Comparison of ENCODE assay signal across 12 mouse cellular contexts in the genomic region with DNA sequence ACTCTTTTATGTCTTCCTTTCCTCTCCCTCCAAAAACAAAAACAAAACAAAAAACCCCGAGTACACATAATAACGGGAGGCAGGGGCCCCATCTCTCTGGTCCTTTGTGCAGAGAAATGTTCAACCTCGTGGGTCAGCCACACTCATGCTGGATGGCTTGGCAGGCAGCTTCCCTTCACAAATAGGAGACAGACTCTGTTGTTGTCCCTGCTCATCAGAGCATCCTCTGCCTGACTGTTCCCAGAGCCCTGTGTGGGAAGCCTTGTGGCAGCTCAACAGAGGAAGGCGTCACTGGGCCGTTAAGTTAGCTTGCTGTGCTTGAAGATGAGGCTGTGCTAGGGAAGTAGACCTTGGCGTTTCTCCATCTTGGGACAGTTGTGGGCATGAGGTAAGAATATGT. TPM values are rescaled to one million over a fixed set of nuclear protein-coding genes. Genes with fewer than 3 reads are reported as not detected.
DNase-seq lines count a peak whose midpoint lies in the region; ATAC-seq and TF ChIP-seq lines count a peak whose summit lies in the region.
"Had no signal": no experiment of that assay in that cellular context is flagged by ENCODE, and none has a peak within 500 bp of the region (broad histone marks: within the 10 kb centered on the region; RNA-seq: fewer than 3 reads in every experiment).

No protein-coding gene starts in this region.

- DNase-seq in cerebellum, adult 11 months = no peak
- no peak for DNase-seq in liver, adult 2 months (ENCODE audit: extremely low read depth, low read depth, low spot score)
- DNase-seq in liver, embryonic 11.5 days (ENCODE audit: low spot score) = no peak
- no peak for DNase-seq in right cerebral cortex, postnatal 36 days (ENCODE audit: low spot score in 2 of 2)
- DNase-seq: gastrocnemius, postnatal 25 days; thymus, adult 2 months had no signal

- peak overlapping the region; percentile 3; the same call in 1 of the 2 replicates for H3K27ac ChIP-seq in liver, adult 2 months (replicated peaks; ENCODE audit: insufficient read depth, low read depth, low read length)
- no peak overlapping the region for H3K27ac ChIP-seq in liver, embryonic 11.5 days (ENCODE audit: low read depth, low read length)
- H3K27ac ChIP-seq in hindbrain, embryonic 15.5 days (replicated peaks) = peak overlapping the region; percentile 41; the same call in 1 of the 2 replicates
- H3K27ac ChIP-seq in midbrain, embryonic 13.5 days = peak overlapping the region; percentile 19
- H3K27ac ChIP-seq: limb, embryonic 12.5 days had no signal

- no peak for TF ChIP-seq POLR2A in liver, adult 2 months (IDR thresholded peaks at IDR 0.05; ENCODE audit: extremely low read depth, insufficient read depth, low read length)

- H3K36me3 ChIP-seq in liver, adult 2 months (ENCODE audit: control insufficient read depth, insufficient read depth, low read length) = no peaks in the 10 kb centered on the region
- H3K36me3 ChIP-seq in liver, embryonic 11.5 days (ENCODE audit: control insufficient read depth, insufficient read depth, low read length) = no peaks in the 10 kb centered on the region
- H3K36me3 ChIP-seq in hindbrain, embryonic 15.5 days = no peaks in the 10 kb centered on the region
- H3K36me3 ChIP-seq in midbrain, embryonic 13.5 days = no peaks in the 10 kb centered on the region
- H3K36me3 ChIP-seq: limb, embryonic 12.5 days had no signal

- no peak overlapping the region for H3K9ac ChIP-seq in liver, adult 2 months (ENCODE audit: low read depth, low read length)
- no peak overlapping the region for H3K9ac ChIP-seq in liver, embryonic 11.5 days (ENCODE audit: low read depth, low read length)
- no peak overlapping the region for H3K9ac ChIP-seq in hindbrain, embryonic 15.5 days
- H3K9ac ChIP-seq in midbrain, embryonic 13.5 days (replicated peaks) = no peak overlapping the region
- H3K9ac ChIP-seq: limb, embryonic 12.5 days had no signal

- no peak overlapping the region for H3K4me2 ChIP-seq in liver, embryonic 11.5 days
- no peak overlapping the region for H3K4me2 ChIP-seq in hindbrain, embryonic 15.5 days
- no peak overlapping the region for H3K4me2 ChIP-seq in midbrain, embryonic 13.5 days (replicated peaks)
- H3K4me2 ChIP-seq: limb, embryonic 12.5 days had no signal

- no peak for TF ChIP-seq CTCF in liver, adult 2 months (IDR thresholded peaks at IDR 0.05; ENCODE audit: low read depth, low read length)

- 42% methylated on average over 6 of the region's 6 CpGs for WGBS in liver, adult 2 months
- WGBS in liver, embryonic 11.5 days = 62% methylated on average over 6 of the region's 6 CpGs
- WGBS in hindbrain, embryonic 15.5 days = 22% methylated on average over 6 of the region's 6 CpGs
- 35% methylated on average over 6 of the region's 6 CpGs for WGBS in midbrain, embryonic 13.5 days

- H3K9me3 ChIP-seq in liver, embryonic 11.5 days (ENCODE audit: control insufficient read depth, low read length) = no peaks in the 10 kb centered on the region
- no peaks in the 10 kb centered on the region for H3K9me3 ChIP-seq in hindbrain, embryonic 15.5 days
- H3K9me3 ChIP-seq in midbrain, embryonic 13.5 days = no peaks in the 10 kb centered on the region

- no peak overlapping the region for H3K4me3 ChIP-seq in liver, adult 2 months (ENCODE audit: insufficient read depth, low read depth, low read length)
- H3K4me3 ChIP-seq in liver, embryonic 11.5 days (ENCODE audit: low read depth, low read length) = no peak overlapping the region
- H3K4me3 ChIP-seq in hindbrain, embryonic 15.5 days = no peak overlapping the region
- H3K4me3 ChIP-seq in midbrain, embryonic 13.5 days (replicated peaks) = no peak overlapping the region
- H3K4me3 ChIP-seq: limb, embryonic 12.5 days had no signal

- 0 out of 2 replicates have a peak, but pooled peaks cover 8% of the 10 kb centered on the region for H3K79me2 ChIP-seq in liver, adult 2 months (ENCODE audit: control insufficient read depth, insufficient read depth, low read length)

- no peaks in the 10 kb centered on the region for H3K27me3 ChIP-seq in liver, adult 2 months (ENCODE audit: control insufficient read depth, insufficient read depth, low read length)
- no peaks in the 10 kb centered on the region for H3K27me3 ChIP-seq in liver, embryonic 11.5 days (replicated peaks; ENCODE audit: control insufficient read depth, insufficient read depth, low read length)
- no peaks in the 10 kb centered on the region for H3K27me3 ChIP-seq in hindbrain, embryonic 15.5 days
- peaks cover 52% of the 10 kb centered on the region for H3K27me3 ChIP-seq in midbrain, embryonic 13.5 days
- H3K27me3 ChIP-seq: limb, embryonic 12.5 days had no signal

- peaks cover 11% of the 10 kb centered on the region for H3K4me1 ChIP-seq in liver, adult 2 months (ENCODE audit: control insufficient read depth, insufficient read depth, low read length)
- H3K4me1 ChIP-seq in liver, embryonic 11.5 days (replicated peaks; ENCODE audit: control insufficient read depth, insufficient read depth, low read length) = peaks cover 8% of the 10 kb centered on the region; the same call in 1 of the 2 replicates
- peaks cover 15% of the 10 kb centered on the region; the same call in 1 of the 2 replicates for H3K4me1 ChIP-seq in hindbrain, embryonic 15.5 days (replicated peaks)
- peaks cover 6% of the 10 kb centered on the region; the same call in 1 of the 2 replicates for H3K4me1 ChIP-seq in midbrain, embryonic 13.5 days (replicated peaks)
- H3K4me1 ChIP-seq: limb, embryonic 12.5 days had no signal

- ATAC-seq in cerebellum, adult (ENCODE audit: insufficient number of reproducible peaks, low FRiP score, low TSS enrichment) = peak; percentile 11; the same call in 1 of the 2 replicates
- no peak for ATAC-seq in liver, embryonic 11.5 days (replicated peaks; ENCODE audit: low FRiP score)
- ATAC-seq in hindbrain, embryonic 15.5 days (ENCODE audit: low FRiP score, low read depth) = peak; percentile 63
- peak; percentile 55; the same call in 1 of the 2 replicates for ATAC-seq in midbrain, embryonic 13.5 days
- no peak for ATAC-seq in granulocyte monocyte progenitor cell, adult 5-6 weeks (replicated peaks; ENCODE audit: poor library complexity, severe bottlenecking)

RNA-seq across cellular contexts. Expression of gene Ddah1, which starts 58.8 kb away (rescaled TPM):
- 43.1 and 50.7 TPM in 2 replicates for total RNA-seq in liver, adult 2 months (2014; rRNA removed)
- 80.8 and 86.1 TPM in 2 replicates for polyA plus RNA-seq in liver, adult 2 months (2012; rRNA removed)
- polyA plus RNA-seq in liver, embryonic 11.5 days (2014; fragmentation: Nextera tagmentation; extraction: Ambion mirVana) = 47.3 and 50.2 TPM in 2 replicates
- polyA plus RNA-seq in hindbrain, embryonic 15.5 days (2015; fragmentation: Nextera tagmentation; extraction: Ambion mirVana) = 114 and 122 TPM in 2 replicates
- polyA plus RNA-seq in midbrain, embryonic 13.5 days (2015; fragmentation: Nextera tagmentation; extraction: Ambion mirVana) = 61.3 and 69.2 TPM in 2 replicates
- total RNA-seq in granulocyte monocyte progenitor cell, adult 5-6 weeks (2014; fragmentation: Nextera tagmentation) = not detected in 2 replicates
- total RNA-seq in granulocyte monocyte progenitor cell, adult 5-6 weeks (2017) = not detected in 2 replicates
- total RNA-seq: common myeloid progenitor, adult 5-6 weeks had no signal

Comparison
In these comparisons a context has a peak if more than half of its experiments do, and no peak if none do; other contexts are left out.
1. ATAC-seq: peak in cerebellum, adult (single experiment), hindbrain, embryonic 15.5 days (single experiment) and midbrain, embryonic 13.5 days (single experiment); none in liver, embryonic 11.5 days (single experiment) and granulocyte monocyte progenitor cell, adult 5-6 weeks (single experiment).